Mouse (Mus musculus): ENCODE measurements around the gene Gabpa. TPM values are rescaled to one million over a fixed set of nuclear protein-coding genes. Genes with fewer than 3 reads are reported as not detected.

Gene Gabpa
- total RNA-seq, 2 experiments from 2014 or later, result 25.5 to 26.7 TPM

DNA sequence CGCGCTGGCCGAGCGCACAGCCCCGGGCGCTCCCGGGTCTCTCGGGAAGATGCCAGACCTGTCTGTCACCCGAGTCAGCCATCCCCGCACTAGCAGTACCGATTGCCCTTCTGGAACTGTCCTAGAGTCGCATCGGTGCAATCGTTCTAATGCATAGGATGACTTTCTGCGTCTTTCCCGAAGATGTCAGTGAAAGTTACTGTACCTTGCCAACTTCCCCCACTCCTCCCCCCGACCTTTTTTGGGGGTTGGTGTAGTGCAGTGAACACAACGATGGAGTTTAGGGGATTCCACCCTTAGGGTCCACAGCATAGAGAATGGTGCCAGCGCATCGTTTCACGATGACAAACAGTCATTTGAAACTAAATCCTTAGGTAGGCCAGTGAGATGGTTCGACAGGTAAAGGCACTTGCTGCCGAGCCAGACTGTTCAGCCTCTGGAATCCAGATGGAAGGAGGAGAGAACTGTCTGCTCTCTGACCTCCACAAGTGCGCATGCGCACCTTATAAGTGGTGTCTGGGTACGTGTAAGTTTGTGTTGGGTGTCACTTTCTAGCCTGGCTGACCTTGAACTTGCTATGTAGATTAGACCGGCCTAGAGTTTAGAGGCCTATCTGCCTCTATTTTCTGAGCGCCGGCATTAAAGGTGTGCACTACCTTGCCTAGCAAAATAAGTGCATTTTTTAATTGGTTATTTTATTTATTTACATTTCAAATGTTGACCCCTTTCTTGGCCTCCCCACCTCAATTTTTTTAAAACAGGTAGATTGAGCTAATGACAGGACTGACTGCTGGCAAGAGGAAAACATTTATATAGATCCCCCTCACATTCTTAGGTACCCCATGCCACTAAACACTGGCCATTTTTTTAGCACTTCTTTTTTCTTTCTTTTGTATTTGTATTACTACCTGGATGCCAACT is 1.4 kb downstream of the Gabpa start:
- peak; percentile 39 for DNase-seq
- intact Hi-C loops (cut with DNase I; ENCODE audit: low total_unique reads), result no loop called here

DNA sequence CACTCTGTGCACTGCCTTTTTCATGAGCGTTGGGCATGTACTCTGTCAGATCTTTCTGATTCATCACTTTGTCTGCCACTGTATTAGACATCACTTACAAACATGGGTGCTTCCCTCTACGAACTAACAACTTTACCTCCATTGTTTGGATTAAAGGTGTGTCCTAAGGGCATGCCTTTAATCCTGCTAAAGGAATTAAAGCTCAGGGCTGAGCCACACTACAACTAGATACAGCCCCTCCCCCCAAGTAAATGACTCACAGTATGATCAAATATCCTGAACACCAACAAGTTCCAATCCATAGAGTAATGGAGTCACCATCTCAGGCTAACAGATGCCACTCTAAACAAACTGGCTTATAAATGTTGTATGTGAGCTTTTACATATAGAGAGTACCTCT is 3.9 kb downstream of the Gabpa start:
- no peak for DNase-seq
- intact Hi-C loops (cut with DNase I; ENCODE audit: low total_unique reads), result no loop called here

DNA sequence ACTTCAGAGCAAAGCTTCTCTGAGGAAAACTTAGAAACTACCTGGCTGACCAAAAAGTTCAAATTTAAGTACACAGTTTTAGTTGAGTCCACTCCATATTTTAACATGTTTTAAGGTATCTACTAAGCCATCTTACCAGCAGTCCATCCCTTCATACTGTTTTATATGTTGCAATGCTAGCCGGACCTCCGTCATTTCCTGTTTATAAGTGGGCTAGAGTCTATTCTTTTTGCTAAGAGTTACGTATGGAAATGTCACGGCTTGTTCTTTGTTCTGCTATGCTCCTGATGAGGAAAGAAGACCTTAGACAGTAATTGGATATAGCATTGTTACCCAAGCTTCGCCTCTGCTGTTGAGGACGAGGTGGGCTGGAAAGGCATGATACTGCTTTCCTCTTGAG is 18.8 kb downstream of the Gabpa start:
- DNase-seq, result no peak
- intact Hi-C loops (cut with DNase I; ENCODE audit: low total_unique reads), result no loop called here

DNA sequence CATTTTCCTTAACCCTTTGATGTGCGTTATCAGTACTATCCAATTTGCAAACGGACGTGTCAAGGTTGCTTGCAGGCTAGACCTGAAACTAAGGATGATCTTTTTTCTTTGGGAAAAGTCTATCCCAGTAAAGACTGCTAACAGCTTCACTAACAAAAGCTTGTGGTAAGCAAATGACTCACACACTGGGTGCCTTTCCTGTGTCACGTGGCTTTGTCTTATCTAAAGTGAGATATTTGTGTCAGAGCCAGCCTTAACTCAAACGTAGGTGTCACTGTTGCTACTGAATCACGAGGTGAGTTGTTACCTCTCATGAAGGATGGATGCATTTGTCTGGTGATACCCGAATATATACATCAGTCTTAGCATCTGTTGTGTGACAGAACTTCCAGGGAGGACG is 29.9 kb downstream of the Gabpa start:
- intact Hi-C loops (cut with DNase I; ENCODE audit: low total_unique reads), result no loop called here
- DNase-seq, result no peak

DNA sequence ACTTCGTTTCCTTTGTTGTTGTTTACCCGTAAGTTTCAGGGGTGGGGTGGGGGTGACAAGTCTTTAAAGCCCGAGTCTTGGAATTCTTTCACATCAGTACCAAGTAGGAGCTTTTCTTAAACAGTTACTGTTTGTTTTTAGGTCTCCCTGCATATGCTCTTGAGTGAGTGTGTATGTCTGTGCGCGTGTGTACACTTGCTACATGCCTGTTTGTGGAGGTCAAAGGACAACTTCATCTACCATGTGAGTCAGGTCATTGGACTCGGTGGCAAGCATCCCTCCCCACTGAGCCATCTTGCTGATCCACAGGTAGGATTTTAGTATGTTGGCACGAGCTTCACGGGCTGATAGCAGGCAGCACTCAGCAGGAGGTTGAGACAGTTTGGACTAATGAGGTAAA is 39.1 kb downstream of the Gabpa start:
- intact Hi-C loops (cut with DNase I; ENCODE audit: low total_unique reads), result no loop called here
- no peak for DNase-seq

DNA sequence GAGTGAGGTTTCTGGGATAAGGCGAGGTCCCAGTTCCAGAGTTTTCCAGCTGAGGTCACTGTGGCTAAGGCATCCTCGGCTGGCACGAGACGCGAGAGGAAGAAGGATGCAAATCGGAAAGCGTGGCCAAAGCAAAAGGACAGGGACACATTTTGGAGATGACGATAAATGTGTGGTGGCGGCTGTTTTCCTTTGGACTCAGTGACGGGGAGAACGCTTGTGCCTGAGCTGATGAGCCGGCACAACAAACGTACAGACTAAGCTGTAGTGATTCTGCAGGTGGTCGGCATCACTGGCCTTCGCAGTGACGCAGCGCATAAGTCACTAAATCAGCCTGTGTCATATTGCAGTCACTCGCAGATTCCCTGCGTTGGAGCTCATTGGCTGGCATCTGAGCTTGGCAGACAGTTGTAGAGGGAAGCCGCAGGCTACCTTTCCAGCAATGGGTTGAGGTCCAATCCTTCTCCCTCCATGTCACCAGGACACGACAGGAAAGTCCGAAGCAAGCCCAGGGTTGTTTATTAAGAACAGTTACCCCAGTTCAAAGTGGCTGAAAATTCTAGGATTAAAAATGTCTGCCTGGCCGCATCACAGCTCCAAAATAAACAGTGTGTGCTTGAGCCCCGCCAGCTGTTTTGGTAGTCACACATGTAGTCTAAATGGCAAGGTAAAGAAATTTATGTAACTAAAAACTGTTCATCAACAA is 40.4 kb downstream of the Gabpa start:
- no peak for DNase-seq
- intact Hi-C loops (cut with DNase I; ENCODE audit: low total_unique reads), result no loop called here

DNA sequence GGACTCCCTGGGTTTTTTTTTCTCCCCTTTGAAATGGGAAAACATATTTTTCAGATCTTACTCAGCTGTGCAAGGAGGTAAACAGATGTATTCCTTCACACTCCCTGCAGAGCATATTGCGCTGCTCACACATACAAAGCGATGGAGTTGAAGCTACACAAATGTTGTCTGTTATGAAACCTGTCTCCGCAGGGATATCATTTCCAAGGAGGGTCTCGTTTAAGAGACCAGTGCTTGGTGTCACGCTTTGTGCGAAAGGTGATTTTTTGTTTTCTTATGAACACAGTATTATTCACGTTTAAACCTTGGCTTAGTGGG is 41.0 kb downstream of the Gabpa start:
- DNase-seq, result no peak
- intact Hi-C loops (cut with DNase I; ENCODE audit: low total_unique reads), result no loop called here

DNA sequence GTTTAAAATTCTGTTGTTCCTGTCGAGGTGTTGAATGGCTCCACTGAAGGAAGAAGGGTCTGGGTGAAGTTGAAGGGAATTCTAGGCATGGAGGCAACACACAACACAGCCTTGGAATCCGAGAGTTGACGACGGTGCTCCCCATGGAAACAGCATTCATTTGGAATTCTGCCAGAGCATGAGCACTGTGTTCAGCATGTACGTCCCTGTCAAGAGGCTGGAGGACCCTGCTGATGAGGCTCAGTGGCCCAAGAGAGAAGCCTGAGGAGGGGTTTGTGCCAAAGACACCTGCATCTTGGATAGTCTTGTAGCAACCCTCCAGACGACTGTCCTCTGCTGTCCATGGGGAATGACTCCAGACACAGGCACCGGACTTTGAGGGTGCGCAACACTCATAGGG is 41.4 kb downstream of the Gabpa start:
- intact Hi-C loops (cut with DNase I; ENCODE audit: low total_unique reads), result no loop called here
- DNase-seq, result no peak

DNA sequence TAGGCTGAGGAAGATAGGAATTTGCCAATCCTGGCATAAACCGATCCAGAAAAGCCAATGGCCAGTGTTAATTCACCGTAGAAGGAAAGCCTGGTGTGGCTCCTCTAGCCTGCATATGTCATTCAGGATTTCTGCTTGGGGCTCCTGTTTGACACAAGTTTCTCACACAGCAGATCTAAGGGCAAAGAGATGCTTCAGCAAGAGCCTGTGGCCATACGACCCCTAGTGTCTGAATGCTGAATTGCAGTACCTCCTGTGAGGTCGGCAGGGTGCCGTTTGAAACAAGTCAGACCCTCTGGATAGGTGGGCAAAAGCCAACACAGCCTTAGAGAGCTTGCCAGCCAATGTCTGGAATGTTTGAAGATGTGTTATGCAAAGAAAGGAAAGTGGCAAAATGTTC is 44.4 kb downstream of the Gabpa start:
- intact Hi-C loops (cut with DNase I; ENCODE audit: low total_unique reads), result no loop called here
- DNase-seq, result peak; percentile 48

DNA sequence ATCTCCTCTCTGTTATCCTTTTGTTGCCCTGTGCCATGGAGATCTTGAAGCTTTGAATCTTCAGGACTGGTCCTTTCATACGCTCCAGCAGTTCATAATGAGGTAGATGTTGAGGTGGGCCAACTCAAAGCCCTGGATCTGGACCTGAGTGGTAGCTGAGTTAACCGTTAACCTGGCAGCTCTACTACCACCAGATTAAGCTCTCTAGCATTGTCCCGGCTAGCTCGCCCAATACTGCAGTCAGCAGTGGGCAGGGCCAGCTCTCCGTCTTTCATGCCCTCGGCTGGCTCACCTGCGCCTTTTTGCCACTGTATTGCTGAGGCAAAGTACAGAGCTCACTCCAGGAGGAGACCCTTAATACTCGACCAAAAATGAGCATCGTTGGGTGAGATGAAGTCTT is 46.4 kb downstream of the Gabpa start:
- intact Hi-C loops (cut with DNase I; ENCODE audit: low total_unique reads), result no loop called here
- DNase-seq, result no peak

DNA sequence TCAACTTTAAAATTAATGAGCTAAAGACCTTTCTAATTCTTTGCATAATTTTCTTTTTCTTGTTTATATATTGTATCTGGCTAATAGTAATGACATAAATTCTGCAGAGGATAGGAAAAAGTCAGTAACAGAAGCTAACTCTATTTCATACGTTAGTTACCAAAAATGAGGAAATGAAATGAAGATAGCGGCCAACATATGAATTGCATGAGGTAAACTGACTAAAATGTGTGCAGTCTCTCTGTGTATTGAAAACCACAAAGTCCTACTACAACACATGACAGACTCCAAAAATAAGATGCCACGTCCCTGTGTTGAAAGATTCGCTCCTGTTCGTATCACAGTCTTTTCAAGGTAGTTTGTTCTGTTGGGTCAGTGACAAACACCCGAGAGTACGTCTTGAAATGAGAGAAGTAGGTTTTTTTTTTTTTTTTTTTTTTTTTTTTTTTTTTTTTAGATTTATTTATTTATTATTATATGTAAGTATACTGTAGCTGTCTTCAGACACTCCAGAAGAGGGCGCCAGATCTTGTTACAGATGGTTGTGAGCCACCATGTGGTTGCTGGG is 47.1 kb downstream of the Gabpa start:
- no peak for DNase-seq
- intact Hi-C loops (cut with DNase I; ENCODE audit: low total_unique reads), result no loop called here

DNA sequence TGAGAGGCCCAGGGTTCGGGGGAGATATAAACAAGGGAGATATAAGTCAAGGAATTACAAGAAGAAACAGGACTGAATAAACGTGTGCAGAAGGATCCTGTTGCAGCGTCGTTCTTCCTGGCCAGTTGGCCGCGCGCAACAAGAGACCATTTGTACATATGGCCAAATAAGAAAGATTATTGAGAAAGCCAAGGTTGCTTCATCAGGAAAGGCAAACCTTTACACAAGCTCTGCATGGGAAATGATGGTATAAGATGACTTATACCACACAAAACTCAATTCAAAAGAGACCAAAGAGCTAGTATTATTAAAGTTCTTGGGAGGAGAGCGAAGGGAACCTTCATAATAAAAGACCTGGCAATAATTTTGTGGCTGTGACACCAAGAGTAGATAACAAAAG is 49.8 kb downstream of the Gabpa start:
- intact Hi-C loops (cut with DNase I; ENCODE audit: low total_unique reads), result no loop called here
- DNase-seq, result no peak

DNA sequence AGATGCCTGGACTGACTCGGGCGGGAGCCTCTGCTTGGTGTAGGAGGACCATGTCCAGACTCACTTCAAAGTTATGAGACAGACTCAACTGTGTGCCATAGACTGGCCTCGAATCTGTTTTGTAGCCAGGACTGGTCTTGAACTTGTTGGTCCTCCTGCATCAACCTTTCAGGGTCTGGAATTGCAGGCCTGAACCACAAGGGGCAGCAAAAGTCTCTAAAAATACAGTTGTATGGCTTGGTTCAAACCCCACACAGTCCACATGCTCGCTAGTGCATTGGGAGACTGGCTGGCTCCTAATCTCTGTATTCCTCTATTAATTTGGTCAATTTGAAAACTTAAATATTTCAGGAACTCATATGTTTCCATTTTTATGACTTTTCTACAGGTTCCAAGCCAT is 68.3 kb downstream of the Gabpa start:
- intact Hi-C loops (cut with DNase I; ENCODE audit: low total_unique reads), result no loop called here
- DNase-seq, result no peak

DNA sequence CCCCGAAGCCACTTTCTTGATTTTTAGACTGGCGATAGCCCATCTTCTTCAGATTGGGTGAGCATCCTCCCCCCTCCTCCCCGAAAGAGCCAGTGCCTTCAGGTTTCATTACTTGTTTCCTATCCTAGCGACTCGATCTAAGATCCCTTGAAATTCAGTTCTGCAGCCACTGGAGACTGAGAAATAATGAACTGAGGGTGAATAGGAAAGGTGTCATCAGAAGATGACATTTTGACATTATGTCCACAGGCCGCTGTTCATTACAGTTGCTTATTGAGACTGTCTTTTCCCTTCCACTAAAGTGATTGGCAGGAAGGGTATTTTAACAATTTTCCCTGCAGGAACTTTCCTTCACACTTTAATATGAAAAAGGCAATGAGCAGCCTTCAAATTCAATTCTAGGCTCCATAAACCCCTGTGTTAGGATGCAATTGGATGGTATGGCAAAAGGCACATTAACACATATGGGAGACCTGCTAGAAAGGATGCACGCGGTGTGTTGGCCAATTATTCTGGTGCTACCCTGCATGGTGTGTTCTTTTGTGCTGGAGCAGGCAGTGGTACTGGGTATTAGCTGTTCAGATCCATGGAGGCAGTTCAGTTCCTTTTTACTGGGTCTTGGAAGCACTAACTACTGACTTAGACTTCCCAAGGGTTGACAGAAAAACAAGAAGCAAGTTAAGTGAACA is 76.9 kb downstream of the Gabpa start:
- DNase-seq, result no peak
- intact Hi-C loops (cut with DNase I; ENCODE audit: low total_unique reads), result no loop called here

Other genes starting within 250 kb of the Gabpa start
- gene Mrpl39, start 99.2 kb upstream of the Gabpa start, total RNA-seq (2021), result 10 to 100 TPM; 18.4 to 20.8 TPM
- 10 to 100 TPM; 19.4 to 24.7 TPM for gene Jam2, start 60.8 kb upstream of the Gabpa start, total RNA-seq (2021)
- 1,000 to 10,000 TPM; 1,010 to 1,148 TPM for gene Atp5j, start 700 bp downstream of the Gabpa start, total RNA-seq (2021)